Mouse (Mus musculus) C2C12 (cell line): Measurements from ENCODE around the gene Gm27021. TPM values are rescaled to one million over a fixed set of nuclear protein-coding genes. Genes with fewer than 3 reads are reported as not detected.

Experiments used
- H3K27me3 ChIP-seq: one replicate; pipeline ENCODE4 v1.6.1; 2011; ENCODE audit not compliant: control insufficient read depth, insufficient read depth, insufficient read length
- H3K36me3 ChIP-seq: one replicate; pipeline ENCODE4 v1.6.1; 2011; ENCODE audit not compliant: control insufficient read depth, insufficient read depth
- H3K4me3 ChIP-seq: one replicate; pipeline ENCODE4 v1.5.1; 2011; ENCODE audit warnings: mild to moderate bottlenecking, control low read depth; ENCODE audit not compliant: poor library complexity, insufficient read depth, severe bottlenecking
- H3K79me2 ChIP-seq: one replicate; pipeline ENCODE4 v1.6.1; 2011; ENCODE audit not compliant: control insufficient read depth, insufficient read depth
- H3K79me3 ChIP-seq: one replicate; pipeline ENCODE4 v1.6.1; 2011; ENCODE audit warnings: low read depth, control low read depth
- H3ac ChIP-seq: one replicate; pipeline ENCODE3; 2011; ENCODE audit warnings: low read depth; ENCODE audit not compliant: control insufficient read depth, insufficient read length
- CEBPB ChIP-seq: IDR thresholded peaks from one replicate; pipeline ENCODE4 v1.6.1; 2011; ENCODE audit warnings: low read depth, mild to moderate bottlenecking, control low read depth, moderate library complexity
- CTCF ChIP-seq: IDR thresholded peaks from one replicate; pipeline ENCODE4 v1.5.1; 2011; ENCODE audit not compliant: control insufficient read depth, insufficient read depth, insufficient read length
- FOSL1 ChIP-seq: IDR thresholded peaks from one replicate; pipeline ENCODE4 v1.8.0; 2011; ENCODE audit warnings: mild to moderate bottlenecking, low read length; ENCODE audit not compliant: poor library complexity, insufficient read depth, severe bottlenecking
- MAX ChIP-seq: IDR thresholded peaks from one replicate; pipeline ENCODE4 v1.6.1; 2011; ENCODE audit warnings: mild to moderate bottlenecking, control low read depth
- MYOD1 ChIP-seq: IDR thresholded peaks from one replicate; pipeline ENCODE4 v1.6.1; 2011; ENCODE audit warnings: low read depth; ENCODE audit not compliant: control insufficient read depth, insufficient read length
- MYOG ChIP-seq: IDR thresholded peaks from one replicate; pipeline ENCODE4 v1.6.1; 2011; ENCODE audit not compliant: control insufficient read depth, insufficient read length; ENCODE audit errors: extremely low read depth
- USF1 ChIP-seq: IDR thresholded peaks from one replicate; pipeline ENCODE4 v1.6.1; 2011; ENCODE audit warnings: low read depth, mild to moderate bottlenecking, control low read depth, moderate library complexity
- polyA plus RNA-seq: library from polyadenylated mRNA; unstranded; fragments of >200 nt; fragmentation: generic; extraction: Trizol; gene quantifications from one replicate; pipeline ENCODE4 v1.2.1, GENCODE M21; 2012; ENCODE audit warnings: missing spikeins

Gene Gm27021
- polyA plus RNA-seq, 1 experiment, result 2.3 TPM

GRCm38 (mm10) chr8:120572534-120572933 lies 95.3 kb downstream of the Gm27021 start:
- Histone ChIP-seq H3K36me3 (peaks cover 75% of the 10 kb centered on the region), H3K4me3 (no peak overlapping the region)
- TF ChIP-seq USF1 (no peak), MYOD1 (no peak), CTCF (no peak), MYOG (no peak), MAX (no peak), FOSL1 (no peak), CEBPB (no peak)

GRCm38 (mm10) chr8:120571561-120571960 lies 96.3 kb downstream of the Gm27021 start:
- H3K79me3 ChIP-seq, result no peaks in the 10 kb centered on the region
- H3K36me3 ChIP-seq, result peaks cover 74% of the 10 kb centered on the region
- no peak overlapping the region for H3ac ChIP-seq
- TF ChIP-seq FOSL1 (no peak), CEBPB (no peak), USF1 (no peak), MYOD1 (no peak), CTCF (no peak), MAX (no peak)
- H3K79me2 ChIP-seq, result no peaks in the 10 kb centered on the region
- no peaks in the 10 kb centered on the region for H3K27me3 ChIP-seq
- no peak overlapping the region for H3K4me3 ChIP-seq

More at GRCm38 (mm10) chr8:120572534-120572933, 95.3 kb downstream of the Gm27021 start:
- no peaks in the 10 kb centered on the region for H3K79me3 ChIP-seq
- H3K79me2 ChIP-seq, result no peaks in the 10 kb centered on the region
- H3ac ChIP-seq, result no peak overlapping the region
- no peaks in the 10 kb centered on the region for H3K27me3 ChIP-seq

GRCm38 (mm10) chr8:120569939-120570715 lies 97.8 kb downstream of the Gm27021 start:
- Histone ChIP-seq H3ac (no peak overlapping the region), H3K36me3 (peaks cover 71% of the 10 kb centered on the region), H3K79me3 (no peaks in the 10 kb centered on the region), H3K27me3 (no peaks in the 10 kb centered on the region), H3K79me2 (no peaks in the 10 kb centered on the region), H3K4me3 (no peak overlapping the region)
- TF ChIP-seq CTCF, result peak; percentile 73
- TF ChIP-seq MAX, result no peak
- no peak for TF ChIP-seq MYOG

GRCm38 (mm10) chr8:120569123-120569522 lies 98.8 kb downstream of the Gm27021 start:
- Histone ChIP-seq H3K4me3 (no peak overlapping the region), H3K36me3 (peaks cover 69% of the 10 kb centered on the region), H3K79me3 (no peaks in the 10 kb centered on the region), H3K79me2 (no peaks in the 10 kb centered on the region), H3ac (no peak overlapping the region), H3K27me3 (no peaks in the 10 kb centered on the region)
- no peak for TF ChIP-seq CTCF
- TF ChIP-seq FOSL1, result no peak

- no peak overlapping the region for H3K4me3 ChIP-seq
- peaks cover 62% of the 10 kb centered on the region for H3K36me3 ChIP-seq
- no peaks in the 10 kb centered on the region for H3K79me2 ChIP-seq
- TF ChIP-seq FOSL1 (no peak), MYOD1 (no peak), USF1 (no peak), CEBPB (no peak), MAX (no peak), CTCF (no peak), MYOG (no peak)
- H3K27me3 ChIP-seq, result no peaks in the 10 kb centered on the region
- no peaks in the 10 kb centered on the region for H3K79me3 ChIP-seq
- H3ac ChIP-seq, result no peak overlapping the region
Observed at GRCm38 (mm10) chr8:120568164-120568798, 99.6 kb downstream of the Gm27021 start.

- Histone ChIP-seq H3K79me3 (no peaks in the 10 kb centered on the region), H3K27me3 (no peaks in the 10 kb centered on the region), H3K79me2 (no peaks in the 10 kb centered on the region), H3ac (no peak overlapping the region), H3K36me3 (peaks cover 56% of the 10 kb centered on the region), H3K4me3 (no peak overlapping the region)
- TF ChIP-seq CEBPB (no peak), USF1 (no peak), FOSL1 (no peak), MAX (no peak), MYOD1 (no peak), MYOG (no peak), CTCF (no peak)
Observed at GRCm38 (mm10) chr8:120567731-120568130, 100.1 kb downstream of the Gm27021 start.
